Mouse (Mus musculus) brain, embryonic 14.5 days (tissue): ENCODE measurements around the gene Pam.

Source experiments
- CTCF ChIP-seq: fragments of 200-500 bp; IDR thresholded peaks from 2 replicates; pipeline ENCODE4 v1.5.1; 2012; ENCODE audit warnings: inconsistent platforms, mild to moderate bottlenecking, moderate library complexity, borderline replicate concordance; ENCODE audit not compliant: insufficient read depth, insufficient read length; ENCODE audit errors: extremely low read depth
- POLR2A ChIP-seq: fragments of 200-500 bp; IDR thresholded peaks from 2 replicates; pipeline ENCODE4 v1.6.1; 2012; ENCODE audit warnings: mild to moderate bottlenecking, inconsistent platforms, borderline replicate concordance; ENCODE audit not compliant: poor library complexity, insufficient read depth, insufficient read length, severe bottlenecking; ENCODE audit errors: extremely low read depth

- TF ChIP-seq POLR2A (no peak), CTCF (no peak)
Observed at GRCm38 (mm10) chr1:97828087-97828486, 267.4 kb downstream of the Pam start.
